Comparison of ENCODE assay signal across 8 mouse cellular contexts in the genomic region with DNA sequence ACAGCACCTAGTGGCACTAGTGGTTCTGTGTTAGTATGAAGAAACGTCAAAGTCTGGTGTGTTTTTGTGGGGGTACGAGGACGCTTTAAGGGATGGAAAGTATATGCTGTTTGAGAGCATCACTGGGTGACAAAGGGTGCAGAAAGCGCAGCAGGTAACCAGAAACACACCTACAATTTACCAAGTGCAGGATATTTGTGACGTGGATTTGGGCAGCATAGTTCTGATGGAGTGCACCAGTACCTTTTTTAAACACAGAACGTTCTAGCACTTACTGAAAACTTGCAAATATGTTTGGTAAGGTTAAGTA. TPM values are rescaled to one million over a fixed set of nuclear protein-coding genes. Genes with fewer than 3 reads are reported as not detected.
DNase-seq lines count a peak whose midpoint lies in the region; ATAC-seq and TF ChIP-seq lines count a peak whose summit lies in the region.

No protein-coding gene starts in this region.

- peaks cover 7% of the 10 kb centered on the region for H3K36me3 ChIP-seq in heart, adult 2 months (ENCODE audit: control insufficient read depth, insufficient read depth, low read length)
- H3K36me3 ChIP-seq in C2C12 (ENCODE audit: control insufficient read depth, insufficient read depth) = no peaks in the 10 kb centered on the region
- H3K36me3 ChIP-seq in forebrain, embryonic 14.5 days (ENCODE audit: control insufficient read depth, insufficient read depth, low read length) = no peaks in the 10 kb centered on the region
- H3K36me3 ChIP-seq in liver, embryonic 15.5 days (replicated peaks) = no peaks in the 10 kb centered on the region

- no peak for ATAC-seq in forebrain, embryonic 14.5 days
- no peak for ATAC-seq in liver, embryonic 15.5 days (ENCODE audit: insufficient read depth)

- H3K4me1 ChIP-seq in heart, adult 2 months (ENCODE audit: control insufficient read depth, insufficient read depth, low read length) = peaks cover 5% of the 10 kb centered on the region
- peaks cover 14% of the 10 kb centered on the region for H3K4me1 ChIP-seq in forebrain, embryonic 14.5 days (ENCODE audit: control insufficient read depth, insufficient read depth, low read length)
- peaks cover 33% of the 10 kb centered on the region for H3K4me1 ChIP-seq in liver, embryonic 15.5 days (replicated peaks)

- H3K4me2 ChIP-seq in forebrain, embryonic 14.5 days (ENCODE audit: low read length) = peak overlapping the region; percentile 65
- peak overlapping the region; percentile 88 for H3K4me2 ChIP-seq in liver, embryonic 15.5 days

- no peak; the same call in 1 of the 2 replicates for TF ChIP-seq CTCF in heart, adult 2 months (IDR thresholded peaks at IDR 0.05)
- no peak for TF ChIP-seq CTCF in C2C12 (IDR thresholded peaks at IDR 0.05; ENCODE audit: control insufficient read depth, insufficient read depth, insufficient read length)

- peaks cover 4% of the 10 kb centered on the region for H3K79me2 ChIP-seq in heart, adult 2 months (replicated peaks; ENCODE audit: control insufficient read depth, insufficient read depth, low read length)
- peaks cover 59% of the 10 kb centered on the region for H3K79me2 ChIP-seq in C2C12 (ENCODE audit: control insufficient read depth, insufficient read depth)

- H3K79me3 ChIP-seq in C2C12 (ENCODE audit: low read depth) = peaks cover 48% of the 10 kb centered on the region

- TF ChIP-seq EP300 in heart, adult 2 months (IDR thresholded peaks at IDR 0.05; ENCODE audit: insufficient read depth, low read depth, low read length) = no peak

- WGBS in heart, adult 2 months = under 1% methylated on average over 6 of the region's 6 CpGs
- under 1% methylated on average over 6 of the region's 6 CpGs for WGBS in forebrain, embryonic 14.5 days
- under 1% methylated on average over 6 of the region's 6 CpGs for WGBS in liver, embryonic 15.5 days (ENCODE audit: insufficient replicate concordance)

- H3K4me3 ChIP-seq in heart, adult 2 months = peak overlapping the region; percentile 85
- peak overlapping the region; percentile 79 for H3K4me3 ChIP-seq in C2C12 (ENCODE audit: insufficient read depth, poor library complexity, severe bottlenecking)
- peak overlapping the region; percentile 91 for H3K4me3 ChIP-seq in forebrain, embryonic 14.5 days (ENCODE audit: low read depth, low read length)
- peak overlapping the region; percentile 86 for H3K4me3 ChIP-seq in liver, embryonic 15.5 days (replicated peaks)

- no peak for DNase-seq in heart, adult 2 months
- DNase-seq in heart, postnatal 25 days (ENCODE audit: low spot score) = no peak
- no peak for DNase-seq in forebrain, embryonic 14.5 days (ENCODE audit: low spot score)
- no peak for DNase-seq in embryo, embryonic 10 days (ENCODE audit: low spot score)
- DNase-seq in frontal cortex, adult 2 months (ENCODE audit: extremely low spot score in 1 of 2, low spot score in 1 of 2) = no peak
- no peak for DNase-seq in left cerebral cortex, adult 18-20 months (ENCODE audit: low spot score in 2 of 2)

- H3K9ac ChIP-seq in heart, adult 2 months (ENCODE audit: low read depth, low read length) = peak overlapping the region; percentile 95
- H3K9ac ChIP-seq in forebrain, embryonic 14.5 days (ENCODE audit: low read length) = peak overlapping the region; percentile 90
- H3K9ac ChIP-seq in liver, embryonic 15.5 days = peak overlapping the region; percentile 79

- intact Hi-C loops in heart, adult 2 months (cut with DNase I) = loop anchor here (2.0 to 5.0 kb wide), 4 partner anchors 49 to 187 kb away; no protein-coding TSS in a partner anchor
- intact Hi-C loops in heart, postnatal 25 days (cut with DNase I) = loop anchor here (5.0 kb wide), 2 partner anchors 113 to 127 kb away; no protein-coding TSS in a partner anchor

- peak overlapping the region; percentile 87 for H3ac ChIP-seq in C2C12 (ENCODE audit: control insufficient read depth, insufficient read length, low read depth)

- no peaks in the 10 kb centered on the region for H3K9me3 ChIP-seq in forebrain, embryonic 14.5 days (replicated peaks; ENCODE audit: control insufficient read depth, low read length)
- no peaks in the 10 kb centered on the region for H3K9me3 ChIP-seq in liver, embryonic 15.5 days (replicated peaks)

- no peaks in the 10 kb centered on the region for H3K27me3 ChIP-seq in heart, adult 2 months (ENCODE audit: control insufficient read depth, insufficient read depth, low read length)
- H3K27me3 ChIP-seq in C2C12 (ENCODE audit: control insufficient read depth, insufficient read depth, insufficient read length) = no peaks in the 10 kb centered on the region
- H3K27me3 ChIP-seq in forebrain, embryonic 14.5 days (replicated peaks; ENCODE audit: control insufficient read depth, insufficient read depth, low read length) = no peaks in the 10 kb centered on the region
- H3K27me3 ChIP-seq in liver, embryonic 15.5 days = peaks cover 16% of the 10 kb centered on the region

- peak overlapping the region; percentile 95 for H3K27ac ChIP-seq in heart, adult 2 months
- H3K27ac ChIP-seq in forebrain, embryonic 14.5 days (ENCODE audit: low read depth, low read length) = peak overlapping the region; percentile 90
- H3K27ac ChIP-seq in liver, embryonic 15.5 days (replicated peaks) = no peak overlapping the region; the same call in 1 of the 2 replicates

- no peak for TF ChIP-seq POLR2A in heart, adult 2 months (IDR thresholded peaks at IDR 0.05; ENCODE audit: insufficient read depth, low read depth, low read length)

TF ChIP-seq in C2C12, 6 proteins besides CTCF, POLR2A, EP300 and RAD21:
- TF ChIP-seq FOSL1 (IDR thresholded peaks at IDR 0.05; ENCODE audit: insufficient read depth, low read length, poor library complexity, severe bottlenecking) (no peak), USF1 (IDR thresholded peaks at IDR 0.05; ENCODE audit: low read depth) (no peak), CEBPB (IDR thresholded peaks at IDR 0.05; ENCODE audit: low read depth) (no peak), MYOG (IDR thresholded peaks at IDR 0.05; ENCODE audit: control insufficient read depth, extremely low read depth, insufficient read length) (no peak), MYOD1 (IDR thresholded peaks at IDR 0.05; ENCODE audit: control insufficient read depth, insufficient read length, low read depth) (no peak), MAX (IDR thresholded peaks at IDR 0.05) (no peak)

RNA-seq across cellular contexts. Expression of a gene that starts 1.1 kb away (rescaled TPM):
- 10 to 100 TPM; 16.5 to 17.2 TPM for total RNA-seq in heart, adult 2 months (2021)
- 8.2 and 11.5 TPM in 2 replicates for polyA plus RNA-seq in heart, adult 2 months (2012; rRNA removed)
- total RNA-seq in heart, postnatal 25 days (2021) = 10 to 100 TPM; 12.4 to 16.6 TPM
- polyA plus RNA-seq in C2C12 (2012; fragmentation: generic; extraction: Trizol) = 15.3 TPM
- polyA plus RNA-seq in forebrain, embryonic 14.5 days (2014; fragmentation: Nextera tagmentation; extraction: Ambion mirVana) = 21.0 and 23.6 TPM in 2 replicates
- 5.0 and 5.3 TPM in 2 replicates for polyA plus RNA-seq in liver, embryonic 15.5 days (2015; fragmentation: Nextera tagmentation; extraction: Ambion mirVana)
- polyA plus RNA-seq in frontal cortex, adult 2 months (2012; rRNA removed) = 28.3 and 28.8 TPM in 2 replicates
- total RNA-seq in left cerebral cortex, adult 18-20 months (2021) = 10 to 100 TPM; 85.3 to 87.1 TPM
